Mouse (Mus musculus) small intestine, adult 2 months (tissue): Measurements from ENCODE around the gene Srgn. TPM values are rescaled to one million over a fixed set of nuclear protein-coding genes. Genes with fewer than 3 reads are reported as not detected.

ENCODE experiments used
- H3K27ac ChIP-seq: fragments of 200-500 bp; 2 replicates; pipeline ENCODE4 v1.5.1; 2012; ENCODE audit warnings: low read depth, low read length, control low read depth, inconsistent platforms; ENCODE audit not compliant: insufficient read depth
- H3K27me3 ChIP-seq: fragments of 200-500 bp; 2 replicates; pipeline ENCODE4 v1.6.1; 2012; ENCODE audit warnings: mild to moderate bottlenecking, moderate library complexity, low read length, inconsistent platforms; ENCODE audit not compliant: control insufficient read depth, insufficient read depth
- H3K36me3 ChIP-seq: fragments of 200-500 bp; 2 replicates; pipeline ENCODE4 v1.6.1; 2012; ENCODE audit warnings: mild to moderate bottlenecking, low read length, control low read depth, inconsistent platforms; ENCODE audit not compliant: control insufficient read depth, insufficient read depth
- H3K4me1 ChIP-seq: fragments of 200-500 bp; 2 replicates; pipeline ENCODE4 v1.6.1; 2012; ENCODE audit warnings: low read length, inconsistent platforms, mixed read lengths; ENCODE audit not compliant: control insufficient read depth, insufficient read depth, insufficient read length
- H3K4me3 ChIP-seq: fragments of 200-500 bp; 2 replicates; pipeline ENCODE4 v1.5.1; 2012; ENCODE audit warnings: low read depth, mild to moderate bottlenecking, control low read depth, inconsistent platforms, low read length, moderate library complexity
- CTCF ChIP-seq: fragments of 200-500 bp; IDR thresholded peaks from 2 replicates; pipeline ENCODE4 v1.5.1; 2012; ENCODE audit warnings: low read depth, mild to moderate bottlenecking, control low read depth, inconsistent platforms, low read length, moderate library complexity, mixed read lengths; ENCODE audit not compliant: insufficient replicate concordance, insufficient read length; ENCODE audit errors: extremely low read depth
- POLR2A ChIP-seq: fragments of 200-500 bp; IDR thresholded peaks from 2 replicates; pipeline ENCODE4 v1.6.1; 2012; ENCODE audit warnings: low read depth, mild to moderate bottlenecking, control low read depth, inconsistent platforms, low read length, moderate library complexity
- WGBS: fragments of 180-500 bp; shearing (Covaris S2); methylation state at CpG from one replicate; pipeline ENCODE4 v1.1.7; 2018; 5-methylcytosine and 5-hydroxymethylcytosine counted together
- polyA plus RNA-seq: library from polyadenylated mRNA; depleted of rRNA; stranded (reverse); fragments of >200 nt; gene quantifications from 2 replicates; pipeline ENCODE4 v1.2.3, GENCODE M21; 2012

Srgn gene
- polyA plus RNA-seq, 1 experiment = 8.2 TPM

DNA sequence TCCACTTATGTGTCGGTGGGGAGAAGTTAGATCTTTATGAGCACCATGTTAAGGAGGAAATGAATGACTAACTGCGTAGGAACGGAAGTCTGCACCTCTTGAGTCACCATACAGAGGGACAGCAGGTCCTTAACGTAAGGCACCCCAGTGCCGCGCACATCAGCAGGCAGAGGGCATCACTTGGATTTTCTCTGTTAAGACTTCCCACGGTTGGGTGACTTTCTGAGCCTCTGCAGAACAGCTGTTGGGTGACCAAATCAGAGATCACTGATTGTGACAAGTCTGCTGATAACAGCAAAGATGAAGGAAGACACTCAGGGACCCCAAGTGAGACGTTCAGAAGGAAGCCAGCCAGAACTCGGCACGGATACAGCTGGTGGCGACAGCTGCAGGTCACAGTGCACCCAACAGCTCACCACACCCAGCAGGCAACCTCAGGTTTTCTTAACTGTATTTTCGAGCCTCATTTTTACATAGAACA is 26.4 kb upstream of the Srgn start:
- Histone ChIP-seq H3K36me3 (0 out of 2 replicates have a peak, but pooled peaks cover under 1% of the 10 kb centered on the region), H3K27ac (peak overlapping the region; percentile 13; the same call in 1 of the 2 replicates), H3K4me3 (no peak overlapping the region), H3K27me3 (no peaks in the 10 kb centered on the region), H3K4me1 (no peaks in the 10 kb centered on the region; the same call in 1 of the 2 replicates)
- WGBS = 60% methylated on average over 12 of the region's 12 CpGs
- TF ChIP-seq CTCF (no peak), POLR2A (0 out of 2 replicates have a peak, but pooled peaks have one; percentile 25)

- Histone ChIP-seq H3K36me3 (no peaks in the 10 kb centered on the region), H3K4me3 (no peak overlapping the region), H3K4me1 (no peaks in the 10 kb centered on the region; the same call in 1 of the 2 replicates), H3K27me3 (no peaks in the 10 kb centered on the region), H3K27ac (no peak overlapping the region)
- TF ChIP-seq POLR2A = no peak
- TF ChIP-seq CTCF = no peak
- WGBS = 73% methylated on average over 7 of the region's 7 CpGs
Observed at GRCm38 (mm10) chr10:62550787-62551300, 23.6 kb upstream of the Srgn start.

DNA sequence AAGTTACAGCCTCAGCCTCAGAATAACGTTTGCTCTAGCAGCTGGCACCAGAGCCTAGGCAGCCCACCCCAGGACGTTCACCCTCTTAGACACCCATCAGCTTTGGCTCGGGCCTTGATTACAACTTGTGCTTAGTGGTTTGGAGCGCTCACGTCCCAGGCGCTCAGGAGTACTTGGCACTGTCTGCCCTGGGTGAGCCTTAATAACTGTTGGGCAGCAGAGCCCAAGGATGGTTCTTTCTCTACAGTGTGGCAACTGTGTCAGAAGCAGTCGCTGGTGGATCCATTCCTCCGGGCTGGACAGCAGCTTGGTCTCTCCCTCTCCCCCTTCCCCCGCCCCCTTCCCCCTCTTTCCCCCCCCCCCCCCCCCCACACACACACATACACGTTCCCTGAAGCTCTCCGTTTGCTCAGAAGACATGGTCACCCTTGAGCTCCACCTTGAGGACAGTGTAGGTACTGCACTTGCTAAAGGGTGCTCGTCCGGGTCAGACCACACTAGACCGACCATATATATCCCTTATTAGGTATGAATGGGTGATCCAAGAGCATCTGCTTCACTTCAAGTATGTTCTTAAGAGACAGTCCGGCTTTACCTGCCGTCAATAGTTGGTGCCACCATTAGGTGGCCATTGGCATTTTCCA is 22.4 kb upstream of the Srgn start:
- Histone ChIP-seq H3K4me3 (no peak overlapping the region), H3K27me3 (no peaks in the 10 kb centered on the region), H3K36me3 (no peaks in the 10 kb centered on the region), H3K27ac (no peak overlapping the region), H3K4me1 (no peaks in the 10 kb centered on the region; the same call in 1 of the 2 replicates)
- 19% methylated on average over 14 of the region's 16 CpGs for WGBS
- no peak for TF ChIP-seq POLR2A
- TF ChIP-seq CTCF = peak; percentile 67; the same call in 1 of the 2 replicates

DNA sequence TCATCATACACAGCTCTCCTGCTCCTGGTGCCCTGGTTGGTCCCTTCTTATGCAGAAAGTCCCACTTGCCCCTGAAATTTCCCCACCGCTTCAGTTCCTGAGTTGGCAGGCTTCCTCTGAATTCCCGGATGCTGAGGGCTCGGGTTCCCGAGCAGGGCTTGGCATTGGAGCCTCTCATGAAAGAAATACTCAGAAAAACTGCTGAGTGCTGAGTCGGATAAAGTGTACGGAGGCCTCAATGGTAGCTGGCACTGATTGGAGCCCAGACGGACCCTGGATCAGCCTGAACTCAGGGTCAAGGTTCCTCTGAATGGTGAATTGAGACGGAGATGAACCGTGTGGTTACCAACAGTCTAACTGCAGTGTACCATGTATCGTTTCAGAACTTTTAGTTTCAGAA is 19.2 kb upstream of the Srgn start:
- no peak overlapping the region for H3K27ac ChIP-seq
- 65% methylated on average over 10 of the region's 10 CpGs for WGBS

DNA sequence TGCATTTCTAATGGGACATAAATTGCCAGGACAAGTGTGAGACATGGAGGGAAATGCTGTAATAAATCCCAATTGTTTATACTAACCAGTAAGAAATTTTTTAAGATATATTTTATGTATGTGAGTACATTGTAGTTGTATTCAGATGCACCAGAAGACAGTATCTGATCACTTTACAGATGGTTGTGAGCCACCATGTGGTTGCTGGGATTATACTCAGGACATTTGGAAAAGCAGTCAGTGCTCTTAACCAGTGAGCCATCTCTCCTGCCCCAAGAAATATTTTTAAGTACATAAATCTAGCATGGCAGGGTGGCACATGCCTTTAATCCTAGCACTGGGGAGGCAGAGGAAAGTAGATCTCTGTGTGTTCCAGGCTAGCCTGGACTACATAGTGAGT is 18.5 kb upstream of the Srgn start:
- Histone ChIP-seq H3K4me3 (no peak overlapping the region), H3K36me3 (no peaks in the 10 kb centered on the region), H3K4me1 (no peaks in the 10 kb centered on the region; the same call in 1 of the 2 replicates), H3K27ac (no peak overlapping the region), H3K27me3 (no peaks in the 10 kb centered on the region)
- TF ChIP-seq CTCF = no peak
- no peak for TF ChIP-seq POLR2A

More for the DNA sequence above, 19.2 kb upstream of the Srgn start:
- Histone ChIP-seq H3K4me1 (no peaks in the 10 kb centered on the region; the same call in 1 of the 2 replicates), H3K27me3 (no peaks in the 10 kb centered on the region), H3K4me3 (no peak overlapping the region), H3K36me3 (no peaks in the 10 kb centered on the region)
- TF ChIP-seq POLR2A (no peak), CTCF (no peak)

GRCm38 (mm10) chr10:62544316-62544715 is 17.1 kb upstream of the Srgn start:
- TF ChIP-seq CTCF (no peak), POLR2A (no peak)
- Histone ChIP-seq H3K4me1 (no peaks in the 10 kb centered on the region), H3K27me3 (no peaks in the 10 kb centered on the region), H3K27ac (peak overlapping the region; percentile 84; the same call in 1 of the 2 replicates), H3K36me3 (no peaks in the 10 kb centered on the region), H3K4me3 (no peak overlapping the region)
- 83% methylated on average over 4 of the region's 4 CpGs for WGBS

DNA sequence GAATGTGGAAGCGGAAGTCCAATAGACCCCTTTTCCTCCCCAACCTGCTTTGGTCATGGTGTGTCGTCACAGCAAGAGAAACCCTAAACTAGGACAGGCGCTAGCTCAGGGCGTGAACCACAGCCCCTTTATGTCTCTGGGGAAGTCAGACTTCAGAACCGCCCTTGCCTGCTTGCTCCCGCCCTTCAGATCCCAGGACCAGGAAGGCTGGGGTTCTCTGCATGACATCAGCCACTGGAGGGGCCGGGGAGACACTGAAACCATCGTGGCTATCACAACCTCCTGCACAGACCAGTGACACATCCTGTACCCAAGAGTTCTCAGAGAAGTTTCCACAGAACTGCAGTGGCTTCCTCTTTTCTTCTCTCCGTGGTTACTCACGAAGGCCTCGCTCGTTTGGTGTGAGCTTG is 16.2 kb upstream of the Srgn start:
- Histone ChIP-seq H3K4me1 (no peaks in the 10 kb centered on the region), H3K27ac (peak overlapping the region; percentile 84), H3K4me3 (no peak overlapping the region), H3K27me3 (no peaks in the 10 kb centered on the region), H3K36me3 (no peaks in the 10 kb centered on the region)
- 67% methylated on average over 12 of the region's 12 CpGs for WGBS
- TF ChIP-seq CTCF (no peak), POLR2A (no peak)

- H3K4me3 ChIP-seq = no peak overlapping the region
- no peaks in the 10 kb centered on the region for H3K36me3 ChIP-seq
- peak overlapping the region; percentile 84 for H3K27ac ChIP-seq
- no peaks in the 10 kb centered on the region for H3K4me1 ChIP-seq
- H3K27me3 ChIP-seq = no peaks in the 10 kb centered on the region
- TF ChIP-seq CTCF (no peak), POLR2A (no peak)
- 88% methylated on average over 8 of the region's 8 CpGs for WGBS
Observed at GRCm38 (mm10) chr10:62542928-62543327, 15.7 kb upstream of the Srgn start.
